Mouse (Mus musculus): ENCODE measurements around the gene Mfap2. TPM values are rescaled to one million over a fixed set of nuclear protein-coding genes. Genes with fewer than 3 reads are reported as not detected.

Gene Mfap2
- total RNA-seq, 2 experiments from 2014 or later = not detected

- ATAC-seq (replicated peaks; ENCODE audit: low FRiP score, poor library complexity, severe bottlenecking) = no peak
Measured at GRCm38 (mm10) chr4:141064104-141064659, 54.0 kb downstream of the Mfap2 start.

GRCm38 (mm10) chr4:141065123-141065522 is 54.9 kb downstream of the Mfap2 start:
- peak; percentile 57 for ATAC-seq (replicated peaks; ENCODE audit: low FRiP score, poor library complexity, severe bottlenecking)

Other genes starting within 250 kb of the Mfap2 start
- 8.0 and 15.1 TPM in 2 replicates for gene Padi4, start 236.2 kb upstream of the Mfap2 start, total RNA-seq (2015; ENCODE audit: low replicate concordance)
- 4.1 and 15.1 TPM in 2 replicates for gene Padi4, start 236.2 kb upstream of the Mfap2 start, total RNA-seq (2017; ENCODE audit: low replicate concordance)
- gene Padi3, start 199.8 kb upstream of the Mfap2 start, total RNA-seq (2015; ENCODE audit: low replicate concordance) = not detected in 2 replicates
- not detected in 2 replicates for gene Padi3, start 199.8 kb upstream of the Mfap2 start, total RNA-seq (2017; ENCODE audit: low replicate concordance)
- gene Padi1, start 164.6 kb upstream of the Mfap2 start, total RNA-seq (2015; ENCODE audit: low replicate concordance) = not detected in 2 replicates
- not detected in 2 replicates for gene Padi1, start 164.6 kb upstream of the Mfap2 start, total RNA-seq (2017; ENCODE audit: low replicate concordance)
- 1.1 and 3.4 TPM in 2 replicates for gene Padi2, start 104.1 kb upstream of the Mfap2 start, total RNA-seq (2015; ENCODE audit: low replicate concordance)
- 1.3 and 3.5 TPM in 2 replicates for gene Padi2, start 104.1 kb upstream of the Mfap2 start, total RNA-seq (2017; ENCODE audit: low replicate concordance)
- gene Sdhb, start 49.2 kb upstream of the Mfap2 start, total RNA-seq (2015; ENCODE audit: low replicate concordance) = 44.3 and 52.0 TPM in 2 replicates
- 21.6 and 53.0 TPM in 2 replicates for gene Sdhb, start 49.2 kb upstream of the Mfap2 start, total RNA-seq (2017; ENCODE audit: low replicate concordance)
- gene Atp13a2, start 23.5 kb upstream of the Mfap2 start, total RNA-seq (2015; ENCODE audit: low replicate concordance) = 4.2 and 10.8 TPM in 2 replicates
- 6.0 and 18.0 TPM in 2 replicates for gene Atp13a2, start 23.5 kb upstream of the Mfap2 start, total RNA-seq (2017; ENCODE audit: low replicate concordance)
- gene Crocc, start 50.1 kb downstream of the Mfap2 start, total RNA-seq (2015; ENCODE audit: low replicate concordance) = 0.36 TPM in 1 of 2 replicates, not detected in the other
- gene Crocc, start 50.1 kb downstream of the Mfap2 start, total RNA-seq (2017; ENCODE audit: low replicate concordance) = 1.4 TPM in 1 of 2 replicates, not detected in the other
- 51.1 and 67.4 TPM in 2 replicates for gene Necap2, start 67.9 kb downstream of the Mfap2 start, total RNA-seq (2015; ENCODE audit: low replicate concordance)
- gene Necap2, start 67.9 kb downstream of the Mfap2 start, total RNA-seq (2017; ENCODE audit: low replicate concordance) = 45.2 and 108 TPM in 2 replicates
- not detected in 2 replicates for gene Spata21, start 77.9 kb downstream of the Mfap2 start, total RNA-seq (2015; ENCODE audit: low replicate concordance)
- gene Spata21, start 77.9 kb downstream of the Mfap2 start, total RNA-seq (2017; ENCODE audit: low replicate concordance) = not detected in 2 replicates
- 13.7 and 19.3 TPM in 2 replicates for gene Szrd1, start 129.4 kb downstream of the Mfap2 start, total RNA-seq (2015; ENCODE audit: low replicate concordance)
- gene Szrd1, start 129.4 kb downstream of the Mfap2 start, total RNA-seq (2017; ENCODE audit: low replicate concordance) = 14.8 and 20.2 TPM in 2 replicates
- 37.5 and 43.6 TPM in 2 replicates for gene Fbxo42, start 137.5 kb downstream of the Mfap2 start, total RNA-seq (2015; ENCODE audit: low replicate concordance)
- gene Fbxo42, start 137.5 kb downstream of the Mfap2 start, total RNA-seq (2017; ENCODE audit: low replicate concordance) = 37.2 and 39.9 TPM in 2 replicates
- gene Rsg1, start 203.5 kb downstream of the Mfap2 start, total RNA-seq (2015; ENCODE audit: low replicate concordance) = not detected in 2 replicates
- not detected in 2 replicates for gene Rsg1, start 203.5 kb downstream of the Mfap2 start, total RNA-seq (2017; ENCODE audit: low replicate concordance)
- not detected in 2 replicates for gene Arhgef19, start 229.1 kb downstream of the Mfap2 start, total RNA-seq (2015; ENCODE audit: low replicate concordance)
- not detected in 2 replicates for gene Arhgef19, start 229.1 kb downstream of the Mfap2 start, total RNA-seq (2017; ENCODE audit: low replicate concordance)

Measured in erythroid progenitor cell, adult 5-6 weeks (primary cell).